Mouse (Mus musculus): ENCODE data around the gene Tspan14.

Tspan14 gene

GRCm38 (mm10) chr14:40966392-40966861 lies at the start of gene Tspan14:
TSS of gene Tspan14 (minus strand) at chr14:40966807.
- no peak for DNase-seq (ENCODE audit: extremely low spot score)

GRCm38 (mm10) chr14:41014701-41015240 lies 48.2 kb upstream of the Tspan14 start:
- no peak for DNase-seq (ENCODE audit: extremely low spot score)

GRCm38 (mm10) chr14:41013630-41014613 lies 47.3 kb upstream of the Tspan14 start, which contains the start of gene Fam213a:
TSS of gene Fam213a (minus strand) at chr14:41013788.
- peak; percentile 88 for DNase-seq (ENCODE audit: extremely low spot score)

GRCm38 (mm10) chr14:41013143-41013542 lies 46.5 kb upstream of the Tspan14 start:
- DNase-seq (ENCODE audit: extremely low spot score): no peak

- no peak for DNase-seq (ENCODE audit: extremely low spot score)
These were observed 45.3 kb upstream of the Tspan14 start for GRCm38 (mm10) chr14:41011916-41012315.

- DNase-seq (ENCODE audit: extremely low spot score): no peak
These were observed 41.5 kb upstream of the Tspan14 start for GRCm38 (mm10) chr14:41008138-41008537.

- DNase-seq (ENCODE audit: extremely low spot score): no peak
These were observed 41.0 kb upstream of the Tspan14 start for GRCm38 (mm10) chr14:41007641-41008040.

- no peak for DNase-seq (ENCODE audit: extremely low spot score)
These were observed 40.3 kb upstream of the Tspan14 start for GRCm38 (mm10) chr14:41006899-41007298.

GRCm38 (mm10) chr14:41006263-41006662 lies 39.7 kb upstream of the Tspan14 start:
- no peak for DNase-seq (ENCODE audit: extremely low spot score)

GRCm38 (mm10) chr14:41005716-41006115 lies 39.1 kb upstream of the Tspan14 start:
- DNase-seq (ENCODE audit: extremely low spot score): no peak

- peak; percentile 50 for DNase-seq (ENCODE audit: extremely low spot score)
These were observed 37.9 kb upstream of the Tspan14 start for GRCm38 (mm10) chr14:41004201-41005141.

- DNase-seq (ENCODE audit: extremely low spot score): no peak
These were observed 35.0 kb upstream of the Tspan14 start for GRCm38 (mm10) chr14:41001576-41001975.

GRCm38 (mm10) chr14:41000801-41001200 lies 34.2 kb upstream of the Tspan14 start:
- no peak for DNase-seq (ENCODE audit: extremely low spot score)

- no peak for DNase-seq (ENCODE audit: extremely low spot score)
These were observed 33.5 kb upstream of the Tspan14 start for GRCm38 (mm10) chr14:40999904-41000645.

- DNase-seq (ENCODE audit: extremely low spot score): no peak
These were observed 29.6 kb upstream of the Tspan14 start for GRCm38 (mm10) chr14:40996171-40996570.

GRCm38 (mm10) chr14:40992464-40992863 lies 25.9 kb upstream of the Tspan14 start:
- no peak for DNase-seq (ENCODE audit: extremely low spot score)

GRCm38 (mm10) chr14:40988780-40989179 lies 22.2 kb upstream of the Tspan14 start:
- DNase-seq (ENCODE audit: extremely low spot score): no peak

- no peak for DNase-seq (ENCODE audit: extremely low spot score)
These were observed 20.6 kb upstream of the Tspan14 start for GRCm38 (mm10) chr14:40987184-40987583.

GRCm38 (mm10) chr14:40985635-40986034 lies 19.0 kb upstream of the Tspan14 start:
- DNase-seq (ENCODE audit: extremely low spot score): no peak

- no peak for DNase-seq (ENCODE audit: extremely low spot score)
These were observed 13.1 kb upstream of the Tspan14 start for GRCm38 (mm10) chr14:40979723-40980122.

- peak; percentile 63 for DNase-seq (ENCODE audit: extremely low spot score)
These were observed 12.4 kb upstream of the Tspan14 start for GRCm38 (mm10) chr14:40979002-40979401.
